Mouse (Mus musculus) MEL (cell line): ENCODE measurements at regions not wholly inside any gene's neighbourhood (a gene's known extent, or its start where the extent isn't known, plus 50 kb on each side); places are given as distances from the start of the nearest gene placed in this dataset.

Source experiments
- DNase-seq: peaks from one replicate; pipeline ENCODE4 v3.0.0; 2011; ENCODE audit warnings: low read depth, low spot score
- H3K27ac ChIP-seq: 2 replicates; pipeline ENCODE4 v1.5.1; 2012; ENCODE audit warnings: low read depth, mild to moderate bottlenecking, control low read depth, low read length, moderate library complexity; ENCODE audit not compliant: control insufficient read depth
- H3K27me3 ChIP-seq, 2 experiments: fragments of 150-350 bp in 1 of 2; sonication (generic) in 1 of 2; 2 replicates each; pipeline ENCODE4 v1.6.1; 2012; ENCODE audit warnings: low read length in 2 of 2, mild to moderate bottlenecking in 2 of 2, improper control_type of control experiment in 1 of 2, moderate library complexity in 1 of 2; ENCODE audit not compliant: insufficient read depth in 2 of 2, control insufficient read depth in 1 of 2
- H3K36me3 ChIP-seq, 2 experiments: 2 replicates each; pipeline ENCODE4 v1.6.1; 2012 to 2014; ENCODE audit warnings: low read length in 2 of 2, improper control_type of control experiment in 1 of 2, inconsistent platforms in 1 of 2, mild to moderate bottlenecking in 1 of 2; ENCODE audit not compliant: insufficient read depth in 2 of 2, control insufficient read depth in 1 of 2
- H3K4me1 ChIP-seq, 2 experiments: fragments of 150-350 bp in 1 of 2; sonication (generic) in 1 of 2; 2 replicates each; pipeline ENCODE4 v1.6.1; 2012; ENCODE audit warnings: low read length in 2 of 2, improper control_type of control experiment in 1 of 2, mild to moderate bottlenecking in 1 of 2; ENCODE audit not compliant: insufficient read depth in 2 of 2, control insufficient read depth in 1 of 2
- H3K4me3 ChIP-seq, 2 experiments: fragments of 150-350 bp in 1 of 2; sonication (generic) in 1 of 2; 2 replicates each; pipeline ENCODE4 v1.5.1; 2012; ENCODE audit warnings: low read depth in 2 of 2, low read length in 2 of 2, mild to moderate bottlenecking in 2 of 2, moderate library complexity in 2 of 2, control low read depth in 1 of 2, improper control_type of control experiment in 1 of 2; ENCODE audit not compliant: control insufficient read depth in 1 of 2, insufficient read depth in 1 of 2
- H3K79me2 ChIP-seq: 2 replicates; pipeline ENCODE4 v1.6.1; 2012; ENCODE audit warnings: mild to moderate bottlenecking, low read length, moderate library complexity; ENCODE audit not compliant: control insufficient read depth, poor library complexity, insufficient read depth
- H3K9ac ChIP-seq: 2 replicates; pipeline ENCODE4 v1.6.1; 2012; ENCODE audit warnings: low read depth, mild to moderate bottlenecking, control low read depth, low read length, moderate library complexity; ENCODE audit not compliant: control insufficient read depth, poor library complexity, severe bottlenecking
- H3K9me3 ChIP-seq: fragments of 150-350 bp; sonication (generic); replicated peaks from 2 replicates; pipeline ENCODE4 v1.6.1; 2012; ENCODE audit warnings: mild to moderate bottlenecking, low read length, improper control_type of control experiment, moderate library complexity; ENCODE audit not compliant: insufficient read depth
- CTCF ChIP-seq, 3 experiments: IDR thresholded peaks in 2 of 3; conservative IDR thresholded peaks in 1 of 3; 2 replicates each; pipeline ENCODE4 v1.5.1; 2011 to 2012; ENCODE audit warnings: low read length in 3 of 3, low read depth in 2 of 3, mild to moderate bottlenecking in 2 of 3, improper control_type of control experiment in 1 of 3, inconsistent platforms in 1 of 3, mixed read lengths in 1 of 3, moderate library complexity in 1 of 3; ENCODE audit not compliant: control insufficient read depth in 1 of 3, insufficient read depth in 1 of 3, poor library complexity in 1 of 3, severe bottlenecking in 1 of 3
- E2F4 ChIP-seq: IDR thresholded peaks from 2 replicates; pipeline ENCODE4 v1.6.1; 2011; ENCODE audit warnings: low read depth, low read length, improper control_type of control experiment, borderline replicate concordance
- HCFC1 ChIP-seq: IDR thresholded peaks from 2 replicates; pipeline ENCODE4 v1.6.1; 2012; ENCODE audit warnings: low read depth, mild to moderate bottlenecking, inconsistent platforms, low read length, improper control_type of control experiment, moderate library complexity
- JUND ChIP-seq: IDR thresholded peaks from 2 replicates; pipeline ENCODE4 v1.6.1; 2011; ENCODE audit warnings: low read depth, mild to moderate bottlenecking, improper control_type of control experiment, low read length
- MAZ ChIP-seq: IDR thresholded peaks from 2 replicates; pipeline ENCODE4 v1.6.1; 2012; ENCODE audit warnings: low read depth, mild to moderate bottlenecking, inconsistent platforms, low read length, improper control_type of control experiment
- MXI1 ChIP-seq: IDR thresholded peaks from 2 replicates; pipeline ENCODE4 v1.6.1; 2011; ENCODE audit warnings: mild to moderate bottlenecking, low read depth, low read length, improper control_type of control experiment
- MYC ChIP-seq: IDR thresholded peaks from 2 replicates; pipeline ENCODE4 v1.6.1; 2011; ENCODE audit warnings: low read depth, mild to moderate bottlenecking, low read length, improper control_type of control experiment, moderate library complexity
- SMC3 ChIP-seq: IDR thresholded peaks from 2 replicates; pipeline ENCODE4 v1.6.1; 2011; ENCODE audit warnings: low read depth, low read length, improper control_type of control experiment
- TAL1 ChIP-seq: IDR thresholded peaks from 2 replicates; pipeline ENCODE4 v1.6.1; 2012; ENCODE audit warnings: mild to moderate bottlenecking, inconsistent platforms, low read length, moderate library complexity, mixed read lengths
- TCF12 ChIP-seq: IDR thresholded peaks from 2 replicates; pipeline ENCODE4 v1.6.1; 2014; ENCODE audit warnings: low read depth, mild to moderate bottlenecking, inconsistent platforms, low read length, improper control_type of control experiment, moderate library complexity
- UBTF ChIP-seq: IDR thresholded peaks from 2 replicates; pipeline ENCODE4 v1.6.1; 2012; ENCODE audit warnings: low read depth, mild to moderate bottlenecking, inconsistent platforms, low read length, improper control_type of control experiment, moderate library complexity, borderline replicate concordance; ENCODE audit not compliant: insufficient read depth
- USF2 ChIP-seq, 2 experiments: IDR thresholded peaks; 2 replicates each; pipeline ENCODE4 v1.6.1; 2011 to 2012; ENCODE audit warnings: improper control_type of control experiment in 2 of 2, low read length in 2 of 2, borderline replicate concordance in 1 of 2, inconsistent platforms in 1 of 2, low read depth in 1 of 2, mild to moderate bottlenecking in 1 of 2; ENCODE audit not compliant: insufficient read depth in 1 of 2
- ZKSCAN1 ChIP-seq: IDR thresholded peaks from 2 replicates; pipeline ENCODE4 v1.6.1; 2012; ENCODE audit warnings: low read depth, mild to moderate bottlenecking, inconsistent platforms, low read length, improper control_type of control experiment, moderate library complexity
- ZMIZ1 ChIP-seq: IDR thresholded peaks from 2 replicates; pipeline ENCODE4 v1.6.1; 2012; ENCODE audit warnings: low read depth, mild to moderate bottlenecking, inconsistent platforms, low read length, improper control_type of control experiment, moderate library complexity
- ZNF384 ChIP-seq: IDR thresholded peaks from 2 replicates; pipeline ENCODE4 v1.6.1; 2012; ENCODE audit warnings: low read depth, mild to moderate bottlenecking, inconsistent platforms, low read length, improper control_type of control experiment

- H3K9ac ChIP-seq = no peak overlapping the region
- H3K79me2 ChIP-seq = no peaks in the 10 kb centered on the region
- H3K27me3 ChIP-seq = 0 out of 4 replicates have a peak, but pooled peaks cover 0 to 3% of the 10 kb centered on the region in 2 experiments
- no peaks in the 10 kb centered on the region for H3K4me1 ChIP-seq
- no peak for DNase-seq
- TF ChIP-seq ZNF384 (no peak), JUND (no peak), E2F4 (no peak), ZMIZ1 (no peak), UBTF (no peak), USF2 (IDR thresholded peaks at IDR 0.05; ENCODE audit: borderline replicate concordance in 1 of 2, insufficient read depth in 1 of 2, low read depth in 1 of 2, low read length in 2 of 2) (no peak), SMC3 (no peak), HCFC1 (no peak), MXI1 (no peak), MYC (no peak), ZKSCAN1 (no peak), TAL1 (no peak)
- TF ChIP-seq, all 39 proteins: peak for 0
- Histone ChIP-seq H3K27ac (no peak overlapping the region), H3K4me3 (no peak overlapping the region), H3K36me3 (no peaks in the 10 kb centered on the region), H3K9me3 (no peaks in the 10 kb centered on the region)
Measured at GRCm38 (mm10) chr2:106183651-106184050, 180.3 kb upstream of the Dnajc24 start.

DNA sequence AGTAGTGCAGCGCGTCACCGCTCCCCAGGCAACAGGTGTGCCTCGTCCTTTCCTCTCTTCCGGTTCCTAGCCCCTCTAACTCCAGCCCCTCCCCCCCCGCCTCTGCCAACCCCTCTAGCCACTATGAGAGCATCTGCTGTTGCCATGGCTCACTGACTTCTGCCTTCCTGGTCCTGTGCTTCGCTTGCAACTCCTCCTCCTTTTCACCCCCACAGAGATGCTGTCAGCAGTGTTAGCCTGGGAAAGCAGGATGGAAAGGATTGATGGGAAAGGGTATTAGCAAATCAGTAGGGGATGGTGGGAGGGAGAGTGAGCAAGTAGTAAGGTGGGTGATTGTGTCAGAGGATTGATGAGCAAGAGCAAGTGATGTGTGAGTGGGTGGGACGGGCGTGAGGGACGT is 178.7 kb upstream of the Dnajc24 start:
- no peak for DNase-seq
- Histone ChIP-seq H3K9me3 (no peaks in the 10 kb centered on the region), H3K79me2 (no peaks in the 10 kb centered on the region), H3K27me3 (peaks cover 0 to 3% of the 10 kb centered on the region in 2 experiments; a peak in 1 of 4 replicates), H3K36me3 (no peaks in the 10 kb centered on the region), H3K4me3 (no peak overlapping the region), H3K27ac (no peak overlapping the region), H3K4me1 (no peaks in the 10 kb centered on the region), H3K9ac (no peak overlapping the region)
- TF ChIP-seq TCF12 (no peak), MYC (no peak)

GRCm38 (mm10) chr2:106162681-106163080 is 159.3 kb upstream of the Dnajc24 start:
- no peak for DNase-seq
- Histone ChIP-seq H3K9ac (no peak overlapping the region), H3K27ac (no peak overlapping the region)

More at GRCm38 (mm10) chr2:106162681-106163080, 159.3 kb upstream of the Dnajc24 start:
- TF ChIP-seq MAZ (no peak), ZNF384 (no peak), HCFC1 (no peak), CTCF (IDR thresholded peaks at IDR 0.05 in 2 of 3, conservative IDR thresholded peaks at IDR 0.05 in 1 of 3; ENCODE audit: control insufficient read depth in 1 of 3, insufficient read depth in 1 of 3, low read depth in 2 of 3, low read length in 3 of 3, poor library complexity in 1 of 3, severe bottlenecking in 1 of 3) (no peak), MXI1 (no peak), E2F4 (no peak)
- Histone ChIP-seq H3K4me3 (no peak overlapping the region), H3K79me2 (no peaks in the 10 kb centered on the region), H3K9me3 (no peaks in the 10 kb centered on the region), H3K27me3 (no peaks in the 10 kb centered on the region; a peak in 1 of 4 replicates), H3K36me3 (no peaks in the 10 kb centered on the region), H3K4me1 (no peaks in the 10 kb centered on the region)
